Mouse (Mus musculus) heart, embryonic 14.5 days (tissue): Measurements from ENCODE around the gene Erp29. TPM values are rescaled to one million over a fixed set of nuclear protein-coding genes. Genes with fewer than 3 reads are reported as not detected.

ENCODE experiments used
- ATAC-seq: fragments of 200-750 bp; cut with Nextera tagmentation; 2 replicates; pipeline ENCODE4 v1.8.0; 2017; ENCODE audit warnings: low read depth, moderate TSS enrichment; ENCODE audit not compliant: insufficient number of reproducible peaks, insufficient read depth, low FRiP score
- H3K27ac ChIP-seq, 2 experiments: fragments of 200-500 bp in 1 of 2; fragments of 300-500 bp in 1 of 2; sonication (generic) in 1 of 2; replicated peaks in 1 of 2; 2 replicates each; pipeline ENCODE4 v1.5.1; 2012 to 2014; ENCODE audit warnings: low read depth in 2 of 2, low read length in 2 of 2, control low read depth in 1 of 2, mild to moderate bottlenecking in 1 of 2, mixed read lengths in 1 of 2; ENCODE audit not compliant: control insufficient read depth in 1 of 2, insufficient read depth in 1 of 2
- H3K27me3 ChIP-seq: fragments of 300-500 bp; sonication (generic); 2 replicates; pipeline ENCODE4 v1.6.1; 2014; ENCODE audit warnings: mild to moderate bottlenecking, low read length, control low read depth; ENCODE audit not compliant: control insufficient read depth, insufficient read depth
- H3K36me3 ChIP-seq: fragments of 300-500 bp; sonication (generic); 2 replicates; pipeline ENCODE4 v1.6.1; 2014; ENCODE audit warnings: mild to moderate bottlenecking, control low read depth, low read length, mixed read lengths; ENCODE audit not compliant: control insufficient read depth, insufficient read depth
- H3K4me1 ChIP-seq, 2 experiments: fragments of 200-500 bp in 1 of 2; fragments of 300-500 bp in 1 of 2; sonication (generic) in 1 of 2; 2 replicates each; pipeline ENCODE4 v1.6.1; 2012 to 2014; ENCODE audit warnings: low read length in 2 of 2, control low read depth in 1 of 2, mixed read lengths in 1 of 2; ENCODE audit not compliant: control insufficient read depth in 2 of 2, insufficient read depth in 2 of 2
- H3K4me2 ChIP-seq: fragments of 300-500 bp; sonication (generic); 2 replicates; pipeline ENCODE4 v1.6.1; 2014; ENCODE audit warnings: mild to moderate bottlenecking, low read length
- H3K4me3 ChIP-seq, 2 experiments: fragments of 200-500 bp in 1 of 2; fragments of 300-500 bp in 1 of 2; sonication (generic) in 1 of 2; 2 replicates each; pipeline ENCODE4 v1.5.1; 2012 to 2014; ENCODE audit warnings: low read length in 2 of 2, mild to moderate bottlenecking in 2 of 2, control low read depth in 1 of 2, low read depth in 1 of 2, moderate library complexity in 1 of 2; ENCODE audit not compliant: control insufficient read depth in 1 of 2, insufficient read depth in 1 of 2
- H3K9ac ChIP-seq: fragments of 300-500 bp; sonication (generic); 2 replicates; pipeline ENCODE4 v1.6.1; 2014; ENCODE audit warnings: mild to moderate bottlenecking, low read length
- H3K9me3 ChIP-seq: fragments of 300-500 bp; sonication (generic); 2 replicates; pipeline ENCODE4 v1.6.1; 2016; ENCODE audit warnings: low read length, control low read depth; ENCODE audit not compliant: control insufficient read depth
- WGBS: fragments of 180-500 bp; shearing (Covaris S2); extraction: QIAGEN DNeasy Blood & Tissue Kit; methylation state at CpG from one replicate; pipeline ENCODE4 v1.1.7; 2014; 5-methylcytosine and 5-hydroxymethylcytosine counted together
- polyA plus RNA-seq: library from polyadenylated mRNA; unstranded; fragments of >200 nt; fragmentation: Nextera tagmentation; extraction: Ambion mirVana; gene quantifications from 2 replicates; pipeline ENCODE4 v1.2.1, GENCODE M21; 2014

Erp29 gene
- polyA plus RNA-seq, 1 experiment from 2014 or later: 123 TPM

DNA sequence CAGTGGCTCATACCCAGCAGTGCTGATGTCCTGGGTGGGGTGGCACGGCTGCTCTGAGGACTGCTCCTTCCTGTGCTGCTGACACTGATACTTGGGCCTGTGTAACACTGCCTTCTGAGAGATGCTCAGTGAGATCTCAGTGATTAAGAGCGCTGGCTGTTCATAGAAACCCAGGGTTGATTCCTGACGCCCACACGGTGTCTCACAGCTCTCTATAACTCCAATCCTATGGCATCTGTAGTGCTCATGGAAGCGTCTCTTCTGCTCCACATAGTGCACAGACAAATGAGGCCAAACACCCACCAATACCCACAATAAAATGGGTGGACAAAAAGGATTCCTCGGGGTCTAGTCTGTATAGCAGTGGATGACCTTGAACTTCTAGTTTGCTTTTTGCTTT, 29.5 kb downstream of the Erp29 start:
- 95% methylated on average over 6 of the region's 6 CpGs for WGBS
- peaks cover 97% of the 10 kb centered on the region for H3K36me3 ChIP-seq
- H3K9me3 ChIP-seq: no peaks in the 10 kb centered on the region
- no peak overlapping the region for H3K27ac ChIP-seq
- no peak overlapping the region for H3K4me2 ChIP-seq
- no peaks in the 10 kb centered on the region; a peak in 1 of 4 replicates for H3K4me1 ChIP-seq
- H3K4me3 ChIP-seq: no peak overlapping the region
- H3K27me3 ChIP-seq: no peaks in the 10 kb centered on the region
- no peak overlapping the region for H3K9ac ChIP-seq
- ATAC-seq: no peak

DNA sequence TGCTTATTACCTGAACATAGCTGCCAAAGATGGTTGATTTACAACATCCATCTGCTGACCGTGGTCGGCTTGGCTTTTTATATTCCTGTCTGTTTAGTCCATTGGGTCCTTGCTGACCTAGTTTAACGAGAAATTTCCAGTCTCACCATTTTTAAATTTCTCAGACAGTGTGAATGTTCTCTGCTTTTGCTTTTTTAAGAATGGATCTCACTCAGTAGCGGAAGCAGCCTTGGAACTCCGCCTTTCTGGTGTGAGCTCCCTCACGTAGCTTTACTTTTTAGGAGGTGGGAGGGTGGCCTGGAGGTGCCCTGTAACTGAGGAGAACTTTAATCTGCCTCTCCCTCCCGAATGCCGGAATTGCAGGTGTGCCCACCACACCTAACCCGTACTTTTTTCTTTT, 31.6 kb downstream of the Erp29 start:
- no peaks in the 10 kb centered on the region for H3K27me3 ChIP-seq
- 92% methylated on average over 9 of the region's 9 CpGs for WGBS
- H3K4me3 ChIP-seq: no peak overlapping the region
- no peak overlapping the region for H3K9ac ChIP-seq
- no peak overlapping the region for H3K4me2 ChIP-seq
- no peaks in the 10 kb centered on the region; a peak in 1 of 4 replicates for H3K4me1 ChIP-seq
- H3K9me3 ChIP-seq: no peaks in the 10 kb centered on the region
- no peak overlapping the region for H3K27ac ChIP-seq
- H3K36me3 ChIP-seq: peaks cover 97% of the 10 kb centered on the region
- no peak for ATAC-seq

DNA sequence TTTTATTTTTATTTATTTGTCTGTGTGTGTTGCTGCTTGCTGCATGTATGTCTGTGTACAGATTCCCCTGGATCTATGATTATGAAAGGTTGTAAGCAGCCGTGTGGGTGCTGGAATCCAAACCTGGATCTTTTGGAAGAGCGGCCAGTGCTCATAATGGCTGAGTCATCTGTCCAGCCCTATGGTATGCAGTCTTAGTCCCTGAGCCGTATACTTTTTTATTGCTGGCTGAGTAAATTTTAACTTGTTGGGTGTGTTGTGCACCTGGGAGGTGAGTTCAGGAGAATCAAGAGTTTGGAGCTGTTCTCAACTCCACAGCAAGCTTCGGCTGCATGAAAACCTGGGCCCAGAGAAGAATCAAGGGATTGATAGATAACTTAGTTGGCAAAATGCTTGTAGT, 41.3 kb downstream of the Erp29 start:
- Histone ChIP-seq H3K9ac (no peak overlapping the region), H3K9me3 (no peaks in the 10 kb centered on the region), H3K27ac (no peak overlapping the region), H3K36me3 (peaks cover 91% of the 10 kb centered on the region), H3K4me3 (no peak overlapping the region), H3K4me1 (no peaks in the 10 kb centered on the region), H3K4me2 (no peak overlapping the region), H3K27me3 (no peaks in the 10 kb centered on the region)
- WGBS: 87% methylated on average over 4 of the region's 4 CpGs
- ATAC-seq: no peak

DNA sequence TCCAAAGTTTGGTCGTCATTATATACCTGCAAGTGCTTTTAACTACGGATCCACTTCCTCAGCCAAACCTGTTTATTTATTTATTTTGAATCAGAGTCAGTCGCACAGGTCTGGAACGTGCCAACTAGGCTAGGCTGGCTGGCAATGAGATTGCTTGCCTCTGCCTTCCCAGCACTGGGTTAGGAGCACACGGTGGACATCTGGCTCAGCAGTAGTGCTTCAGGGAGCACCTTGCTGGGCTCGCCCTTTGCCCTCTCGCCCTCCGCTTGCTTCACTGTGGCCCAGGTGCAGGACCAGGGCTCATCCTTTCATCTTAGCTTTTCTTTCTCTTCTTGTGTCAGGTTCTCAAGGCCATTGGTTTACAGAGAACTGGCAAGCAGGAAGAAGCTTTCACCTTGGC, 44.5 kb downstream of the Erp29 start:
- 88% methylated on average over 8 of the region's 8 CpGs for WGBS
- peaks cover 61% of the 10 kb centered on the region for H3K36me3 ChIP-seq
- H3K27ac ChIP-seq: no peak overlapping the region

DNA sequence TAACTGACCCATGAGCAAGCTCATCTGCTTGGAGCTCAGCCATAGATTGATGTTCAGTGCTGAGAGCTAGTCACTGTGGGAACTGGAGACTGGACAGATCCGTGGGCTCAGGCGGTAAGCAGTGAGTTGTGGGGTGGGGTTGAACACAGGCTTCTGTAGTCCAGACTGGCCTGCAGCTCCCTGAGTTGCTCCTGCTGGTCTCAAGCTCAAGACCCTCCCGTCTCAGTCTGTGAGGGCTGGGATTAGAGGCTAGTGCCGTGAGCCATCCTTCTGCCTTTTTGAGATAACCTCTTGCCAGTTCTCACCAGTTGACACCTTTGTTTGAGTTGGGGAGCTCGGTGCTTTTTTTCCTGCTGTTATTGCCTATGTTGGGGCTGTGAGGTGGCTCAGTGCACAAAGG, 51.5 kb downstream of the Erp29 start:
- peaks cover 8 to 18% of the 10 kb centered on the region in 2 experiments for H3K4me1 ChIP-seq
- 70% methylated on average over 5 of the region's 5 CpGs for WGBS
- H3K36me3 ChIP-seq: peaks cover 18% of the 10 kb centered on the region; the same call in 1 of the 2 replicates
- no peak for ATAC-seq
- no peak overlapping the region for H3K4me3 ChIP-seq
- no peak overlapping the region for H3K27ac ChIP-seq
- H3K27me3 ChIP-seq: no peaks in the 10 kb centered on the region
- H3K9me3 ChIP-seq: no peaks in the 10 kb centered on the region
- no peak overlapping the region; the same call in 1 of the 2 replicates for H3K9ac ChIP-seq
- H3K4me2 ChIP-seq: no peak overlapping the region

More for the DNA sequence above, 44.5 kb downstream of the Erp29 start:
- Histone ChIP-seq H3K4me2 (no peak overlapping the region), H3K27me3 (no peaks in the 10 kb centered on the region), H3K4me1 (peaks cover 2 to 4% of the 10 kb centered on the region in 2 experiments; a peak in 2 of 4 replicates), H3K9me3 (no peaks in the 10 kb centered on the region), H3K9ac (no peak overlapping the region), H3K4me3 (no peak overlapping the region)
- ATAC-seq: no peak

DNA sequence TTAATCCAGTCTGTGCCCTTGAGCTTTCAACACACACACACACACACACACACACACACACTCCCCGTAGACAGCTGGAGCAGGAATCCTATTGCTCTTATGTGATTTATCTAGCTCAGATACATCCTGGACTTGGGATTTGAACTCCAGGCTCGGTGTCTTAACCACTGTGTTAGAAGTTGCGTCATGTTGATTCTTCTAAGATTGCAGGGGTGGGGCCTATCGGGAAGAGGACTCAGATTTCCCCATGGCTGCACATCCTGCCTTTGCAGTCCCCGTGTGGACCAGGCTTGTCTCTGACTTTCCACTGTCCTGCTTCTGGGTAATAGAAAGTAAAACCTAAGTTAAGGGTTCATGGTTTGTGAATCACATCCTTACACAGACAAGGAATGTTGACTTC, 52.2 kb downstream of the Erp29 start:
- Histone ChIP-seq H3K27me3 (no peaks in the 10 kb centered on the region), H3K4me1 (peaks cover 8 to 18% of the 10 kb centered on the region in 2 experiments), H3K4me3 (no peak overlapping the region), H3K36me3 (peaks cover 18% of the 10 kb centered on the region; the same call in 1 of the 2 replicates), H3K9ac (no peak overlapping the region), H3K4me2 (no peak overlapping the region), H3K9me3 (no peaks in the 10 kb centered on the region), H3K27ac (no peak overlapping the region)
- WGBS: 60% methylated on average over 5 of the region's 5 CpGs
- no peak for ATAC-seq

DNA sequence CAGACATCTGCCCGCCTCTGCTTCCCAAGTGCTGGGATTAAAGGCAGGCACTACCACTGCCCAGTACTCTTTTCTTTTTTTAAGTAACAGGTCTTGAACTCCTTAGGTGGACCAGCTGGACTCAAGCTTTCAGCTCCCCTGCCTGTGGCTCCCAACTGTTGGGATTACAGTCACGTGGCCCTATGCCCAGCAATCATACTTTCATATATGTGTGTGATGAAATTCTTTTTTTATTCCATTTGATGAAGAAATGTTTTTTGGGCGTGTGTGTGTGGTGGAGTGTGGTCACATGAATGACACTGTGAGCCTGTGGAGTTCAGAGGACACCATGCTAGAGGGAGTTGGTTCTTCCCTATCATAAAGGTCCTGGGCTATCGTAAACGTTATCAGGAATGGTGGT, 52.8 kb downstream of the Erp29 start:
- no peak for ATAC-seq
- no peak overlapping the region for H3K4me3 ChIP-seq
- H3K4me2 ChIP-seq: peak overlapping the region; percentile 95; the same call in 1 of the 2 replicates
- peaks cover 18% of the 10 kb centered on the region; the same call in 1 of the 2 replicates for H3K36me3 ChIP-seq
- no peaks in the 10 kb centered on the region for H3K27me3 ChIP-seq
- no peak overlapping the region for H3K27ac ChIP-seq
- H3K9ac ChIP-seq: no peak overlapping the region; the same call in 1 of the 2 replicates
- H3K4me1 ChIP-seq: peaks cover 8 to 14% of the 10 kb centered on the region in 2 experiments
- H3K9me3 ChIP-seq: no peaks in the 10 kb centered on the region
- 84% methylated on average over 5 of the region's 5 CpGs for WGBS

DNA sequence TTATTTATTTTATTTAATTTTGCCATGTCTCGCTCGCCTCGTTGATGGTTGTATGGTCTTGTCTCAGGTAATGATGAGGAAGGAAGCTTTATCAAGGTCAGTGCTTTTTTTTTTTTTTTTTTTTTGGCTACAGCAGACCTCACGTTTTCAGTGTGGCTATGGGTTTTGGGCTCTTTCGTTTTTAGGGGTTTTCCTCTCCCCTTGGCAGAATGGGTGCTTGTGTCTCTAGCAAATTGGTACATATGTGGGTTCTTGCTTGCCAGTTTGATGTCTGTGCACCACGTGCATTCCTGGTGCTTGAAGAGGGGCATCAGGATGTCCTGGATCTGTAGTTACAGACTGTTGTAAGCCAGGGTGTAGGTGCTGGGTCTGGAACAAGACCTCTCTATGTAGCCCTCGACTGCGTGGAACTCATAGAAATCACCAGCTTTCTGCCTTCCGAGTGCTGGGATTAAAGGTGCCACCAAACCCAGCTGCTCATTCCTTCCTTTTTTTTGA, 53.3 kb downstream of the Erp29 start:
- peaks cover 8 to 14% of the 10 kb centered on the region in 2 experiments for H3K4me1 ChIP-seq
- 50% methylated on average over 9 of the region's 9 CpGs for WGBS
- peak overlapping the region; percentile 95 for H3K4me2 ChIP-seq
- H3K9me3 ChIP-seq: no peaks in the 10 kb centered on the region
- H3K4me3 ChIP-seq: peak overlapping the region; percentile 10 to 95; a peak in 3 of 4 replicates
- no peak overlapping the region for H3K27ac ChIP-seq
- no peaks in the 10 kb centered on the region for H3K27me3 ChIP-seq
- H3K36me3 ChIP-seq: peaks cover 18% of the 10 kb centered on the region; the same call in 1 of the 2 replicates
- no peak for ATAC-seq
- peak overlapping the region; percentile 94 for H3K9ac ChIP-seq
